Mouse (Mus musculus): ENCODE results near the gene Hmgcl. TPM values are rescaled to one million over a fixed set of nuclear protein-coding genes. Genes with fewer than 3 reads are reported as not detected.
"Not testable (repeated sequence)": the region's sequence is repeated elsewhere in the genome, so short reads cannot be mapped to it uniquely, and the experiment has no call there.

Hmgcl gene
- total RNA-seq, 4 experiments from 2014 or later, result 83.3 to 91.3 (median 85.0) TPM

DNA sequence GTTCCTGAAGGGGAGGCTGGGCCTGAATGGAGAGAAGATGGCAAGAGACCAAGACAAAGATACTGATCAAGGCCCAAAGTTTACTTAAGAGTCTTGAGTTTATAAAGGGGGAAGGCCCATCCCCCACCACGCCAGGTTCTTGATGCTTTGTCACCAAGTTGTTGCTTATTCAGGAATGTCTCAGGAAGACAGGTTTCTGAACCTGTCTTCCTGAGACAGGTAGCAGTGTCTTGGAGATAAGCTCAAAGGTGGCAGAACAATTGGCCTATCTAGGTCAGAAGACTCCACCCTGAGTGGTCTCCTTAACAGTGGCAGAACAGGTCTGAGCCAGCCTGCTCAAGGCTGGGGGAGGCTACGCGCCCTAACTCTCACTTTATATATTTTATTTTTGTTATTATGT is 19.4 kb upstream of the Hmgcl start:
- DNase-seq (ENCODE audit: low spot score), result no peak

DNA sequence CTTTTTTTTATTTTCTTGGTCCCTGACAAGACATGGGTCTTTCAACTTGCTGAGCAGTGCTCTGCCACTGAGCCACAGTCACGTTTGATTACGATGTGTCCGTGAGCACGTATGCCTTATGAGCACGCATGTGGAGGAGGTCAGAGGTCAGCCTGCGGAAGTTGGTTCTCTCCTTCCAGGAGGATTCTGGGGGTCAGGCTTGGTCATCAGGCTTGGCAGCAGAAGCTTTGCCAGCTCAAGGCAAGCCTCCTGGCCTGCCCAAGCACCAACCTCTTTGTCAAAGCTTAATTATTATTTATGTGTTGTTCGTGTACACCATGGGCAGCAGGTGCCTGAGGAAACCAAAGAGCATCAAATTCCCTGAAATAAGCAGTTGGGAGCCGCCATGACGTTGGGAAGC is 17.9 kb upstream of the Hmgcl start:
- no peak for DNase-seq (ENCODE audit: low spot score)

DNA sequence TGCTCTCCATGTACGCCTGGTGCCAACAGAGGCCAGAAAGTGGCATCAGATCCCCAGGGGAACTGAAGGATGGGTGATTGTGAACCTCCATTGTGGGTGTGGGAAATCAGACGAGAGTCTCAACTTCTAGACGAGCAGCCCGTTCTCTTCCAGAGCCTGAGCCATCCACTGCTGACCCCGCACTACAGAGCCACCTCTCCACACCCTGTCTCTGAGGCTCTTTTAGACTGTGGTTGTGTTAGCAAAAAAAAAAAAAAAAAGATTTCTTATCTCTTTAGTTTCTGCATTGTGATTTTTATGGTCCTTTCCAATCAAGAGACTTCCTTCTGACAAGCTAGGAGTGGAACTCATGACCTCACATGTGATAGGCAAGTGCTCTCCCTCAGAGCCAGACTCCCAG is 16.8 kb upstream of the Hmgcl start:
- no peak for DNase-seq (ENCODE audit: low spot score)

DNA sequence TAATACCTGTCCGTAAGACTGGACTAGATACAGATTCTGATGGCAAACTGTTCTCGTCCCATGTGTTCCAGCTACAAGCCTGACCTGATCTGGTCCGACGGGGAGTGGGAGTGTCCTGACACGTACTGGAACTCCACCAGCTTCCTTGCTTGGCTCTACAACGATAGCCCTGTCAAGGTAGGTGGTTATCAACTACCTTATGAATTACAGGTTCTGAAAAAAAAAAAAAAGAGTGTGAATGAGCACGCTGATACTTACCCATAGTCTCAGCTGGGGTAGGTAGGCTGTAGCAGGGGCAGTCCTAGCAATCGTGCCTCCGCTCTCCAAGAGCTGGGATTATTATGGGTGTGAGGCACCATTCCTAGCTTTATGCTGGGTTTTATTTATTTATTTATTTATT is 16.4 kb upstream of the Hmgcl start:
- no peak for DNase-seq (ENCODE audit: low spot score)

DNA sequence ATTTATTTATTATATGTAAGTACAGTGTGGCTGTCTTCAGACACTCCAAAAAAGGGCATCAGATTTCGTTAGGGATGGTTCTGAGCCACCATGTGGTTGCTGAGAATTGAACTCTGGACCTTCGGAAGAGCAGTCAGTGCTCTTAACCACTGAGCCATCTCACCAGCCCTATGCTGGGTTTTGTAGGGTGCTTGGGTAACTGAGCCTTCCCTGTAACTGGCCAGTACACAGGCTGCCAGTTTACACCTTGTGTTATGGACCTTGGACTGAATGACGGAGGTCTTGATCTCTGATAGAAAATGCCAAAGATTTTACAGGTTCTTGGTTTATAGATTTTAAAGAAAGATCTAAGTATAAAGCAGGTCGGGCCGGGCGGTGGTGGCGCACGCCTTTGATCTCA is 16.0 kb upstream of the Hmgcl start:
- DNase-seq (ENCODE audit: low spot score), result no peak

DNA sequence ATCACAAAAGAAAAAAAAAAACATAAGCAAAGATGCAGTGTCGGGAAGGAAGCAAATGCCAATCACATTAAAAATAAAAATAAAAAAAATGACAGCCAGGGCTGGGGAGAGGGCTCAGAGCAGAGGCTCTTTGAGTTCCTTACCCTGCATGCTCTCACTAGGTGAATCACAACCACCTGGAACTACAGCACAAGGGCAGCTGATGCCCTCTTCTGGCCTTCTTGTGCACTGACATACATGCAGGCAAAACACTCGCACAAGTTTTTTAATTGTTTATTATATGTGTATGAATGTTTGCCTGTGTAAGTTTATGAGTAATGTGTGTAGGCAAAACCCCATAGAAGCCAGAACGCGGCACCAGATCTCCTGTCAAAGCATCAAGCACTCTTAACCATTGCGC is 14.4 kb upstream of the Hmgcl start:
- DNase-seq (ENCODE audit: low spot score), result no peak

DNA sequence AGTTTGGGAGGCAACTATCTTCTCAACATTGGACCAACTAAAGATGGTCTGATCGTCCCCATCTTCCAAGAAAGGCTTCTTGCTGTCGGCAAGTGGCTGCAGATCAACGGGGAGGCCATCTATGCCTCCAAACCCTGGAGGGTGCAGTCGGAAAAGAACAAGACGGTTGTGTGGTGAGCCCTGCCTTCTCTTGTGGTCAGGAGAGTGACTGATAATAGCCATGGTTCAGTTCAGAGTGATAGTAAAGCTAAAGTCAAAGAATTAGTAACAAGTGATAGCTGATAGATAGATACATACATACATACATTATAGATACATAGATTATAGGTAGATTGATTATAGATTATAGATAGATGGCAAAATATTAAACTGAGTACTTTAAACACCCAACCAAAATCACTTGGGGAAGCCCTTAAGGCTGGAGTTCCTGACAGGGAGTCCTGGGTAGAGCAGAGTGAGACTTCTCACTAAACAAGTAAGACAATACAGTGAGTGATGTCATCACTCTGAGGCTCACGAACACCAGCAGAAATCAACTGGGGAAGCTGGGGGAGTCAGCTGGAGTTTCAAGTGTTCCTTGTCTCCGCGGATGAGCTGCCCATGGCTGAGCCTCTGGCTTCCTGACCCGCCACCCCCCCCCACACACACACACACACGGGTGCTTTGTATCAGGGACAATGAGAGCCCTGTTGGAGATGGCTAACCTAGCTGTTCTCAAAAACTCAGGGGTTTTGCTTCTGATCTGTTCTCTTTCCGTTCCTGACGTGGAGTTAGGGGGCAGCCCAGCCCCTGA is 11.3 kb upstream of the Hmgcl start:
- no peak for DNase-seq (ENCODE audit: low spot score)

DNA sequence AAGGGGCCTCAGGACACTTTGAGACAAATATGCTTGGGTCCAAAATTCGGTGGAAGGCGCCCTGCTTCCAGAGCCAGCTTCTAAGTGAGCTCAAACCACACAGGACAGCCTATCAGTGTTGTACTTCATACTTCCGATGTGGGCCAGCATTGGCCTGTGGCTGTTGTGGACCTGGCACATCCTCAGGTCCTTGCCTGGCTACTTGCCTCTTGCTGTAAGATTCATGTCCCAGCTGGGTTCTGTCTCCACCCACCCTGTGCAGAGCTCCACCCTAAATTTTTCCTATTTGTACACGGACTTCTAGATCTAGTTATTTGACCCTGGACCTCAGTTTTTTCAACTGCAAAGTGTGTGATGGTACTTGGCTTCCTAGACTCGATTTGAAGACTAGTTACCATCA is 10.7 kb upstream of the Hmgcl start:
- no peak for DNase-seq (ENCODE audit: low spot score)

DNA sequence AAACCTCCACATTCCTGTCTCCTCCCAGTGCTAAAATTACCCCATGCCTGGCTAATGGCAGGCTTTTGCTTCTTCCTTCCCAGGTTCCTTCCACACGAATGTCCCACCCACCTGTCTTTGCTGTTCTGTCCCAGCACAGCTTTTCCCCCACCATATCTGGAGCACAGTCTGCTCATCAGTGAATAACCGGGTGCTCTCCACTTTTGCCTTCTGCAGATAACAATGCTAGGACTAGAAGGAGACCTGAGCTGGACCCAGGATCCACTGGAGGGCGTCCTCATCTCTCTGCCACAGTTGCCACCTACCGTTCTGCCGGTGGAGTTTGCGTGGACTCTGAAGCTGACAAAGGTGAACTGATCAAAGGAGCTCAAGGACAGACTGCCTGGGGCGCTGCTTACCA is 7.4 kb upstream of the Hmgcl start:
- DNase-seq (ENCODE audit: low spot score), result no peak

DNA sequence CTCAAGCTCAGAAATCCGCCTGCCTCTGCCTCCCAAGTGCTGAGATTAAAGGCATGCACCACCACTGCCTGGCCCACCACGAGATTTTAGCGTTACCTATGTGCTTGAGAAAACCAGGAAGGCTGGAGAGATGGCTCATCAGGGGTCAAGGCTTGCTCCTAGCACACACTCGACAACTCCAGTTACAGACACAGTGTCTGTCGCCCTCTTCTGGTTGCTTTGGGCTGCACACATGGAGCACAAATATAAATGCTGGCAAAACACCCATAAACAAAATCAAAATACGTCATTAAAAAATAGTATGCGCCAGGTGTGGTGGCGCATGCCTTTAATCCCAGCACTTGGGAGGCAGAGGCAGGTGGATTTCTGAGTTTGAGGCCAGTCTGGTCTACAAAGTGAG is 5.2 kb upstream of the Hmgcl start:
- not testable (repeated sequence) for DNase-seq (ENCODE audit: low spot score)

DNA sequence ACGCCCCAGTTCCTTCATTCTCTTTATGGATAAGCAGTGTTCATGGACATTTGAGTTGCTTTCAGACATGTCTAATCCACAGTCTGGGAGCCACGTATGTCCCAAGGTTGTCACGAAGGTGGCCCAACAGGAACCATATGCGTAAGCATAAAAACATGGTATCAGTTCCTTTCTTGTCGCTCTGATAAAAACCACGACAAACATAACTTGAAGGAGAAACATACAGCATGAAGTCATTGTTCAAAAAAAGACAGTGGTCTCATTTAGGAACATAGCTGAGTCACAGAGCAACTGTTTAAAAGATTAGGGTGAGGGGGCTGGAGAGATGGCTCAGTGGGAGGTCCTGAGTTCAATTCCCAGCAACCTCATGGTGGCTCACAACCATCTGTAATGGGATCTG is 4.1 kb upstream of the Hmgcl start:
- no peak for DNase-seq (ENCODE audit: low spot score)

DNA sequence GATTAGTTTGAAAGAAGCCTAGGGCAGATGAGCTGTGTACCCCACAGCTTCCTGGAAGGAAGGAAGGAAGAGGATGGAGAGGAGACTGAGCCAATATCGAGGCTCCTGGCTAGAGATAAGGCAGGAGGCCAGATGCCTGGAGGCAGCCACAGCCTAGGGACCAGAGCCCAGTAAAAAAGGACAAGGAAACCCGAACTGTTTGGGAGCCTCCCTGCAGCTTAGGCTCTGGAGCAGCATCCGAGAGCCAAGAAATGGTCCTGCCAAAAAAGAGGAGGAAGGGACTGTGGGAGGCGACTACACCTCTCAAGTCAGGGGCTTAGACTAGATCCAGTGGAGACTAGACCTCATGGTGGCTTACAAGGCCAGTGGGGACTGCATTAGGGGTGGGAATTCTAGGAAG is 2.9 kb upstream of the Hmgcl start:
- peak; percentile 40 for DNase-seq (ENCODE audit: low spot score)

DNA sequence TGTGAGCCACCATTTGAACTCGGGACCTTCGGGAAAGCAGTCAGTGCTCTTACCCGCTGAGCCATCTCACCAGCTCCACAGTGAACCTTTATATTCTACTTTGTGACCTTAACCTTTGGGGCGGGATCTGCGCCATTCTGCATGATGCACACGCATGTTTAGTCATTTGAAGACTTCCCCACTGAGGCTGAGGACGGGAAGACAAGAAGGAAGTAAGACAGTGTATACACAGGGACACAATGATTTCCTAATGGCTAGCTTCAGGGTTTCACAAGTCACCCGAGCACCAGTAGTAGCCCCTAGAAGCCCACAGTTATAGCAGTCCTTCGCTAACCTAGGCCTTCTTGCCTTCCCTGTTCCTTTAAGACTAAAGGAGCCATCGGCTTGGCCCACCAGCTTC is 542 bp upstream of the Hmgcl start:
- DNase-seq (ENCODE audit: low spot score), result no peak

DNA sequence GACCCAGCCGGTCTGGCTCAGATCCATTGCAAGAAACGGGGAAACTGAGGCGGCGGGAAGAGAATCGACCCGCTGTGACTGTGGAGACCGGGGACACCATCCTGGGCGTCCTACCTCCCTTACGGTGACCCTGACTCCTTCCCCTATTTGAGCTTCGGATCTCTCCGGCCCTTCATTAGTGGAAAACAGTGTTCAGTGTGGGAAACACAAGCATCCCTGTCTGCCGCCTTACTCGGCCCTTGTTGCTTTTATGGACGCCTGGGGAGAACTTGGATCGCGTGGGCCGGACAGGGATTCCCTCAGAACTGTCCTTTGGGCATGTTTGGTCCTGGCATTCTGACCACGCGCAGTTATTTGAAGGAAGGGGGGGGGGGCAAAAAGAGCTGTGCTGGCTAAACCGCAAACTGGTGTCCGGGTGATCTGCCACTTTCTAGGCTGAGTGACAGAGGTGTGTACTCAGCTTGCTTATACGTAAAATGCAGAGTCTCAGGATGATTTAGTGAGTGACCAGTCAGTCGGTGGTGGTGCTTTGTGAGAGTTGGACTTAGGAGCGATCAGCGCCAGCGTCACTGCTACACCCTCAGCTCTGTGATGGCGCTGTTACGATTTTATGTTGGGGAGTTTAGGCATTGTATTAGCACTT is 532 bp downstream of the Hmgcl start:
- DNase-seq (ENCODE audit: low spot score), result no peak

DNA sequence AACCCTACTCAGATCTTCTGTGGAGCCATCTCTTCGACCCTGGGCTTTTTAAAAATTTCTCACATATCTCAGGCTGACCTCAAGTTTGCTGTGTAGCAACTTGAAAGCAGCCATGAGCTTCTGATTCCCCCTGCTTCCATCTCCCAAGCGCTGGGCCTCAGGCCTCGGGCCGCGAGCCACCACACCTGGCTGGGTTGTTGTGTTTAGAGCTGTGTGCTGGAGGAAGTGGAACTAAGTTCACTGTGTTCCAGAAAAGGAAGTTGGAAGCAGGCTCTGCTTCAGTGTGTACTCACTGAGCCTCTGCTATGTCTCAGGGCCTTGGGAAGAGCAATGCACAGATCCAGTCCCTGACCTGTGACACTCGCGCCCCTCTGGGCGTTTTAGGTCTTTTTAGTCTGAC is 1.9 kb downstream of the Hmgcl start:
- peak; percentile 51 for DNase-seq (ENCODE audit: low spot score)

DNA sequence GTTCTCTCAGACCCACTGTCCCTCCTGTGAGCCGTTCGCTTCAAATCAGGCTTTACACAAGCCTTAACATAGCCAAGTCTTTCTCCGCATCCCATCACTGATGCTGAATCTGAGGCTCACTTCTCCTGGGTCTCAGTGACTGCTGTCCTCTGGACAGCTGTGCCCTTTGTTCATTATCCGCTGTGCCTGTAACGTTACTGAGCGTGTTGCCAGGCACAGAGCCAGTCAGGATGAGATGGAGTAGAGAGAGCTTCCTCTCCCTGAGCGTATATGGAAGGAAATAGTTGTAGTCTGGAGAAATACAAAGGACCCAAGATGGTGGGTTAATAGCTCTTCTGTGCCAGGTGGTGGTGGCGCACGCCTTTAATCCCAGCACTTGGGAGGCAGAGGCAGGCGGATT is 3.2 kb downstream of the Hmgcl start:
- DNase-seq (ENCODE audit: low spot score), result peak; percentile 49

DNA sequence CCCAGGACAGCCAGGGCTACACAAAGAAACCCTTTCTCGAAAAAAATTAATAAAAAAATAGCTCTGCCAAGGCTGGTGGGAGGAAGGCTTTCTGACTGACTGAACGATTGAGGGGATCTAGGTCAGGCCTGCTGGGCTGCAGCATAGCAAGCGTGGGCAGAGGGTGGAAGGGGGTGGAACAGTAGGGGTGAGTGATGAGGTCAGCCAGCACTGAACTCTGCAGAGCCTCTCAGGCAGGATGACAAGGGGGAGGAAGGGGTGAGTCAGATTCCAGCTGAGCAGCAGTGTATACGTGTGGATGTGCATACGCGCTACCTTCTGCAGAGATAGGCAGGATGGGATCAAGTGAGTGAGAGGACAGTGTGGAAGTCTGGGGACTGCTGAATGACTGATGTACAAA is 3.7 kb downstream of the Hmgcl start:
- DNase-seq (ENCODE audit: low spot score), result no peak

DNA sequence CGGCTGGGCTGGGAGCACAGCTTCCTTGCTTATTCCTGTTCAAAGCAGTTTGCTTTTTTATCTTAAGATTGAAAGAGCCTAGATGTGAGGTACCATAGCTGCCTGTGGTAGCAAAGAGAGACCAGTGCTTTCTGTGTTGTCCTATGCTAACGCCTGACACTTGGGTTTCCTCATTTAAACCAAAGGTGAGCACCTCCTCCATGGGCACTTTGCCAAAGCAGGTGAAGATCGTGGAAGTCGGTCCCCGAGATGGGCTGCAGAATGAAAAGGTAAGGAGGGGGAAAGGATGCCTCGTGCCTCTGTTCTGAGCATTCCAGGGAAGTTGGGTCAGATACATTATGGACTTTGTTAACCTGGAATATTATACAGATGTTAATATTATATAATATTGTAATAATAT is 4.1 kb downstream of the Hmgcl start:
- DNase-seq (ENCODE audit: low spot score), result no peak

DNA sequence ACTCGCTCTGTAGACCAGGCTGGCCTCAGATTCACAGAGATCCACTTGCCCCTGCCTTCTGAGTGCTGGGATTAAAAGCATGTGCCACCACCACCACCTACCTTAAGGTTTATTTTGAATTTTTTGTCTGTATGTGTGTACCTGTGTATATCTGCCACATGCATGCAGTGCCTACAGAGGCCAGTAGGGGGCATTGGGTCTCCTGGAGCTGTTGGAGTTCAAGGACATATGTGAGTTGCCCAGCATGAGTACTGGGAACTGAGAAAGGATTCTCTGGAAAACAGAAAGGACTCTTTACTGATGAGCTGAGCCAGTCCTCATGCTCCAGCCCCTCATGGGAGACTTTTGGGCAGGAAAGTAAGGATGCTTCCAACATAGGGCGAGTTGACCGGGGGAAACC is 5.3 kb downstream of the Hmgcl start:
- no peak for DNase-seq (ENCODE audit: low spot score)

DNA sequence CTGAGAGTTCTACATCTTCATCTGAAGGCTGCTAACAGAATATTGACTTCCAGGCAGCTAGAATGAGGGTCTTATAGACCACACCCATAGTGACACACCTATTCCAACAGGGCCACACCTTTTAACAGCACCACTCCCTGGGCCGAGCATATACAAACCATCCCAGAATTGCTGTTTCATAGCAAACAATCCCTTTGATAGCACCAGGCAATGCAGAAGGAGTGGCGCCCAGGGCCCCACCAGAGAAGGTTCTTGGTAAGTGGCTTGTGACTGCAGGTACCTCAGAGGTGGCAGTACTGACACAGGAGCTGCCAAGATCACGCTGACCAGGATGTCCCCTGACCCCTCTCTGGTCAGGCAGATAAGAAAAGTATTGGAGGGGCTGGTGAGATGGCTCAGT is 6.9 kb downstream of the Hmgcl start:
- DNase-seq (ENCODE audit: low spot score), result no peak

DNA sequence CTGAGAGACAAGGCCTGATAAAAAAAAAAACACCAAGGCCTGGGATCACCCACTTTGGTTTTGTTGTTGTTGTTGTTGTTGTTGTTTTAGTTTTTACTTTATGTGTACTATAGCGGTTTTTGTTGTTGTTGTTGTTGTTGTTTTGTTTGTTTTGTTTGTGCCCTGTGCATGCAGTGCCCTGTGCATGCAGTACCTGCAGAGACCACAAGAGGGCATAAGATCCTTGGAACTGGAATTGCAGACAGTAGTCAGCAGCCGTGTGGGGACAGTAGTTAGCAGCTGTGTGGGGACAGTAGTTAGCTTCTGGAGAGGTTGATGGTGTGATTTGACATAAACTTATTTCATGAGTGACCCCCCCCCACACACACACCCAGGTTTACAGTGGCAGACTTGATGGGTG is 8.0 kb downstream of the Hmgcl start:
- peak; percentile 71 for DNase-seq (ENCODE audit: low spot score)

DNA sequence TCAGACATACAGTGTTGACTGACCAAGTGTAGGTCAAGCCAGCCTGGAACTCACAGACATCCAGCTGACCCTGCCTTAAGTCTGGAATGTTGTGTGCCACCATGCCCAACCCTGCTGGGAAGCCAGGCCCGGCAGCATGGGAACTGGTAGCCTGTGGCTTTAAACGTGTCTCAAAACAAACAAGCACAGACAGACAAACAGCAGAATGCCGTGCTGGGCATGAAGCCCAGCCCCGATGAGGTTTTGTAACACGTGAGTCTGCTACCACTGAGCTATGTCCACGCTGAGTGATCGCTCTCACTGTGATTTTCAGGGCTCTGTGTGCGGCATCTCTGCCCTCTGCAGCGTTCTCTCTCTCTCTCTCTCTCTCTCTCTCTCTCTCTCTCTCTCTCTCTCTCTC is 9.6 kb downstream of the Hmgcl start:
- no peak for DNase-seq (ENCODE audit: low spot score)

DNA sequence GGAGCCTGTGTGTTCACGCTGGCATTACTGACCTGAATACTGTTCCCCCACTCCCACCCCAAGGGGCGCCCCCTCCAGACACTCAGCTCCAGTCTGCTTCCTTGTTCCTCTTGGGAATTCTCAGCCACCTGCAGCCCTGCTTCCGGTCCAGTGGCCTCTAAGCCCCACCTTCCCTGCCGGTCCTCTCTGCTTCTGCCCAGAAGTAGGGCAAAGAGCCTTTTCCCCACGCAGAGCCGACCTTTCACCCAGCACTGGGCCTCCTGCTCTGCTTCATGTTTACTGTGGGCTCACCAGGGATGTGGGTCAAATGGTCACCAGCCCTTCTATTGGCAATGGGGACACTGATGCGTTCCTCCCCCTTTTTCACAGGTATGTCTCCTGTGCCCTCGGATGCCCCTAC is 12.1 kb downstream of the Hmgcl start:
- DNase-seq (ENCODE audit: low spot score), result no peak

DNA sequence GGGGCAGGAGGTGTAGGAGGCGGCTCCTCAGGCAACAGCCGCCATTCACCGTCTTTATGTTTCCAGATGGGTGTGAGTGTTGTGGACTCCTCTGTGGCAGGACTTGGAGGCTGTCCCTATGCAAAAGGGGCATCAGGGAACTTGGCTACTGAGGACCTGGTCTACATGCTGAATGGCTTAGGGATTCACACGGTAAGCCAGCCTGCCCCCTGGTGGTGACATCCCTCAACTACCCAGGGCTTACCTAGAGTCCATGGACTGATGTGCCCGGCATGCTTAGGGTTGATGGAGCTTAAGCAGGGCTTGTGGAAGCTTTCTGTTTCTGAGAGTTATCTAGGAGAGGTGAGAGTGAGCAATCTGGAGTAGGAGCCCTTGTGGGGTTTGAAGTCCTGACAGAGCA is 14.5 kb downstream of the Hmgcl start:
- DNase-seq (ENCODE audit: low spot score), result peak; percentile 77

All from heart, adult 8-10 months (tissue).